Mouse (Mus musculus) layer of hippocampus, adult 9-11 months (tissue): ENCODE measurements around the gene Gm15128.
"Not testable (repeated sequence)": the region's sequence is repeated elsewhere in the genome, so short reads cannot be mapped to it uniquely, and the experiment has no call there.

Experiments used
- DNase-seq: peaks from one replicate; pipeline ENCODE4 v3.0.0; 2022

Gene Gm15128

GRCm38 (mm10) chrX:147765691-147766090 is at the start of gene Gm15128:
Gm15128 (plus strand) TSS chrX:147765991.
- DNase-seq = not testable (repeated sequence)
